Mouse (Mus musculus): ENCODE measurements around the gene Rhbdf1. TPM values are rescaled to one million over a fixed set of nuclear protein-coding genes. Genes with fewer than 3 reads are reported as not detected.

The Rhbdf1 gene
- polyA plus RNA-seq (2012; rRNA removed): 56.7 and 64.4 TPM in 2 replicates

DNA sequence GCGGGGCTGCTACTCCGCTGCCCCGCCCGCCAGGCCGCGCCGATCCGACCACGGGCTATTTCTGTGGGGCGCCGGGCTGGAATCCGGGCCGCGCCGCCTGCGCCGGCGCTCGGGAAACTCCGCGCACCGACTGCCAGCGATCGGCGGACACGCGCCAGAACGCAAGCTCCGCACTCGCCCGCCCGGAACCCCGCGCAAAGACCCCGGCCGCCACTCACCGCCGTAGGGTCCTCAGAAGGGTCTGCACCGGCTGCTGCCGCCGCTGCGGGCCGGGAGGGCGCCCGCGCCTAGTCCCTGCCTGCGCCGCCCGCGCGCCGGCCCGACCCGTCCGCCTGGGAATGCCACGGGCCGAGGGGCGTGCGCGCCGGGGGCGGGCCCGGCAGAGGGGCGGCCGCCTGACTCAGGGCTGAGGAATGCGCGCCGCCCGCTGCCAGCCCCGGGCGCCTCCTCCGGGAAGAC lies at the start of gene Rhbdf1:
Gene Rhbdf1, minus strand, starts transcription at position 350 of the 459 bp plus-strand sequence.
- H3K4me3 ChIP-seq (ENCODE audit: low read depth, low read length): peak within 1 kb of the TSS; percentile 74
- WGBS: under 1% methylated on average over 70 of the region's 72 CpGs
- no peaks in the 10 kb centered on the region for H3K27me3 ChIP-seq (ENCODE audit: control insufficient read depth, insufficient read depth, low read length)
- TF ChIP-seq CTCF (IDR thresholded peaks at IDR 0.05; ENCODE audit: extremely low read depth, insufficient read length, insufficient replicate concordance, low read depth, low read length): no peak
- no peak for TF ChIP-seq POLR2A (IDR thresholded peaks at IDR 0.05; ENCODE audit: low read depth, low read length)
- H3K27ac ChIP-seq (ENCODE audit: insufficient read depth, low read depth, low read length): peak within 1 kb of the TSS; percentile 57
- H3K4me1 ChIP-seq (ENCODE audit: control insufficient read depth, insufficient read depth, insufficient read length, low read length): peaks cover 29% of the 10 kb centered on the region
- H3K36me3 ChIP-seq (ENCODE audit: control insufficient read depth, insufficient read depth, low read length): no peaks in the 10 kb centered on the region

- 44% methylated on average over 4 of the region's 4 CpGs for whole genome bisulfite sequencing
- TF ChIP-seq CTCF (IDR thresholded peaks at IDR 0.05; ENCODE audit: extremely low read depth, insufficient read length, insufficient replicate concordance, low read depth, low read length) (no peak), POLR2A (IDR thresholded peaks at IDR 0.05; ENCODE audit: low read depth, low read length) (no peak)
- H3K27me3 ChIP-seq (ENCODE audit: control insufficient read depth, insufficient read depth, low read length): no peaks in the 10 kb centered on the region
- peaks cover 3% of the 10 kb centered on the region; the same call in 1 of the 2 replicates for H3K4me1 ChIP-seq (ENCODE audit: control insufficient read depth, insufficient read depth, insufficient read length, low read length)
- no peak overlapping the region for H3K27ac ChIP-seq (ENCODE audit: insufficient read depth, low read depth, low read length)
- H3K36me3 ChIP-seq (ENCODE audit: control insufficient read depth, insufficient read depth, low read length): no peaks in the 10 kb centered on the region
- H3K4me3 ChIP-seq (ENCODE audit: low read depth, low read length): no peak overlapping the region
These were observed 49.1 kb upstream of the Rhbdf1 start for GRCm38 (mm10) chr11:32271178-32271577.

- H3K27me3 ChIP-seq (ENCODE audit: control insufficient read depth, insufficient read depth, low read length): no peaks in the 10 kb centered on the region
- 62% methylated on average over 5 of the region's 5 CpGs for WGBS
- peaks cover 3% of the 10 kb centered on the region; the same call in 1 of the 2 replicates for H3K4me1 ChIP-seq (ENCODE audit: control insufficient read depth, insufficient read depth, insufficient read length, low read length)
- H3K4me3 ChIP-seq (ENCODE audit: low read depth, low read length): no peak overlapping the region
- H3K27ac ChIP-seq (ENCODE audit: insufficient read depth, low read depth, low read length): no peak overlapping the region
- TF ChIP-seq POLR2A (IDR thresholded peaks at IDR 0.05; ENCODE audit: low read depth, low read length) (no peak), CTCF (IDR thresholded peaks at IDR 0.05; ENCODE audit: extremely low read depth, insufficient read length, insufficient replicate concordance, low read depth, low read length) (no peak)
- no peaks in the 10 kb centered on the region for H3K36me3 ChIP-seq (ENCODE audit: control insufficient read depth, insufficient read depth, low read length)
These were observed 46.9 kb upstream of the Rhbdf1 start for GRCm38 (mm10) chr11:32268952-32269351.

- Histone ChIP-seq H3K4me3 (ENCODE audit: low read depth, low read length) (no peak overlapping the region), H3K27ac (ENCODE audit: insufficient read depth, low read depth, low read length) (no peak overlapping the region), H3K27me3 (ENCODE audit: control insufficient read depth, insufficient read depth, low read length) (no peaks in the 10 kb centered on the region), H3K4me1 (ENCODE audit: control insufficient read depth, insufficient read depth, insufficient read length, low read length) (peaks cover 3% of the 10 kb centered on the region; the same call in 1 of the 2 replicates), H3K36me3 (ENCODE audit: control insufficient read depth, insufficient read depth, low read length) (no peaks in the 10 kb centered on the region)
- 29% methylated on average over 5 of the region's 5 CpGs for WGBS
- TF ChIP-seq CTCF (IDR thresholded peaks at IDR 0.05; ENCODE audit: extremely low read depth, insufficient read length, insufficient replicate concordance, low read depth, low read length) (no peak), POLR2A (IDR thresholded peaks at IDR 0.05; ENCODE audit: low read depth, low read length) (no peak)
These were observed 45.9 kb upstream of the Rhbdf1 start for GRCm38 (mm10) chr11:32267964-32268363.

DNA sequence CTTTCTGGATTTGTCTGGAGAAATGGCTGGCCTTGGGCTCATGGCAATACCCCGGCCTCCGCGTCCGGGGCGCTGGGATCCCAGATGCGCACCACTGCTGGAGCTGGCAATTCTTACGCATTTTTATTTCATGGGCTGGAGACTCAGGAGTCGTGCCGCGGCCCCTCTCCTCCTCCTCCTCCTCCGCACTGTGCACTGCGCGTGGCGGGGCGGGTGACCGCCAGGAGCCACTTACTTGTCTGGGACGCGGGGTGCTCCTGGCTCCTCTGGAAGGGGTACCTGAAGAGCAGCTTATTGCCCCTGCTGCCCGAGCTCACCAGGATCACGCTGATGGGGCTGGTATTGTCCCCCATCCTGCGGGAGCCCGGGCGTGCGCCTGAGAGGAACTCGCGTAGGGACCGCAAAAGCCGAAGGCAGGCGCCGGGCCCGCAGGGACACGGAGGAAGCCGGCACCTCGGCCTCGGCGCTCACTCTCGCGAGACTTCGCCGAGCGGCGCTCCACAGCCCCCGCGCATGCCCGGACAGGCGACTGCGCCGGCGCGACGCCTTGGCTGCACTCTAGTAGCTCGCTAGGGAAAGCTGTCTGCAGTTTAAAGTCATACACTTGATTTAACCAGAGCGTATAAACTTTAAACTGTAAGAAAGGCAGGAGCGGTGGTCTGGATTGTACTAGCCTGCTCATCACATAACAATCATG lies 45.2 kb upstream of the Rhbdf1 start, which contains the start of gene Nprl3:
Gene Nprl3, minus strand, starts transcription at position 520 of the 697 bp plus-strand sequence.
- Histone ChIP-seq H3K36me3 (ENCODE audit: control insufficient read depth, insufficient read depth, low read length) (0 out of 2 replicates have a peak, but pooled peaks cover 1% of the 10 kb centered on the region), H3K4me1 (ENCODE audit: control insufficient read depth, insufficient read depth, insufficient read length, low read length) (peaks cover 3% of the 10 kb centered on the region; the same call in 1 of the 2 replicates), H3K4me3 (ENCODE audit: low read depth, low read length) (peak within 1 kb of the TSS; percentile 94), H3K27ac (ENCODE audit: insufficient read depth, low read depth, low read length) (peak within 1 kb of the TSS; percentile 70), H3K27me3 (ENCODE audit: control insufficient read depth, insufficient read depth, low read length) (no peaks in the 10 kb centered on the region)
- TF ChIP-seq CTCF (IDR thresholded peaks at IDR 0.05; ENCODE audit: extremely low read depth, insufficient read length, insufficient replicate concordance, low read depth, low read length) (no peak), POLR2A (IDR thresholded peaks at IDR 0.05; ENCODE audit: low read depth, low read length) (peak; percentile 94)
- WGBS: under 1% methylated on average over 54 of the region's 54 CpGs

DNA sequence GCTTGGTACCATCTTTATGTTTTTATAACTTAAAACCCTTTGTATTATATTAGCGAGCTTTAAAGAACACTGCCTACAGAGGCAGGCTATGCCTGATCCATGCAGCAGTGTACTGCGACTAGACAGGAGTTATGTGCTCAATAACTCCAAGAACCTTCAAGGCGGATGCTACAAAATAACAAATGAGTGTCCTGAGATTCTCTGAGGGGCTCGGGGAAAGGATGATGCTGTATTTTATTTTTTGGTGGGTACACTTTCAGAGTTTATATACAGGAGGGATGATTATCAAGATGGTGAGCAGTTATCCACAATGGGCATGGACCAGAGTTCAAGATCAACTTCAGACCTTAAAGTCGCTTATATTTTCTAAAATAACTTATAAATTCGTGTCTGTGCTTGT lies 44.7 kb upstream of the Rhbdf1 start:
- no peak for TF ChIP-seq CTCF (IDR thresholded peaks at IDR 0.05; ENCODE audit: extremely low read depth, insufficient read length, insufficient replicate concordance, low read depth, low read length)
- no peak for TF ChIP-seq POLR2A (IDR thresholded peaks at IDR 0.05; ENCODE audit: low read depth, low read length)
- H3K4me1 ChIP-seq (ENCODE audit: control insufficient read depth, insufficient read depth, insufficient read length, low read length): peaks cover 3% of the 10 kb centered on the region; the same call in 1 of the 2 replicates
- H3K4me3 ChIP-seq (ENCODE audit: low read depth, low read length): peak overlapping the region; percentile 94
- 15% methylated on average over 6 of the region's 6 CpGs for WGBS
- no peak overlapping the region for H3K27ac ChIP-seq (ENCODE audit: insufficient read depth, low read depth, low read length)
- H3K36me3 ChIP-seq (ENCODE audit: control insufficient read depth, insufficient read depth, low read length): 0 out of 2 replicates have a peak, but pooled peaks cover 1% of the 10 kb centered on the region
- no peaks in the 10 kb centered on the region for H3K27me3 ChIP-seq (ENCODE audit: control insufficient read depth, insufficient read depth, low read length)

- no peak for TF ChIP-seq POLR2A (IDR thresholded peaks at IDR 0.05; ENCODE audit: low read depth, low read length)
- no peak for TF ChIP-seq CTCF (IDR thresholded peaks at IDR 0.05; ENCODE audit: extremely low read depth, insufficient read length, insufficient replicate concordance, low read depth, low read length)
- H3K4me1 ChIP-seq (ENCODE audit: control insufficient read depth, insufficient read depth, insufficient read length, low read length): peaks cover 3% of the 10 kb centered on the region; the same call in 1 of the 2 replicates
- no peaks in the 10 kb centered on the region for H3K27me3 ChIP-seq (ENCODE audit: control insufficient read depth, insufficient read depth, low read length)
- H3K36me3 ChIP-seq (ENCODE audit: control insufficient read depth, insufficient read depth, low read length): 0 out of 2 replicates have a peak, but pooled peaks cover 1% of the 10 kb centered on the region
- H3K4me3 ChIP-seq (ENCODE audit: low read depth, low read length): no peak overlapping the region
- no peak overlapping the region for H3K27ac ChIP-seq (ENCODE audit: insufficient read depth, low read depth, low read length)
- 95% methylated on average over 6 of the region's 6 CpGs for WGBS
These were observed 44.1 kb upstream of the Rhbdf1 start for GRCm38 (mm10) chr11:32266194-32266593.
